Mouse (Mus musculus) telencephalon, adult 2 months (tissue): ENCODE data around the gene Vmn1r79.
"Not testable (repeated sequence)": the region's sequence is repeated elsewhere in the genome, so short reads cannot be mapped to it uniquely, and the experiment has no call there.

Experiments used
- DNase-seq: peaks from one replicate; pipeline ENCODE4 v3.0.0-alpha.2; 2011; ENCODE audit warnings: low read depth, low spot score

The Vmn1r79 gene

DNA sequence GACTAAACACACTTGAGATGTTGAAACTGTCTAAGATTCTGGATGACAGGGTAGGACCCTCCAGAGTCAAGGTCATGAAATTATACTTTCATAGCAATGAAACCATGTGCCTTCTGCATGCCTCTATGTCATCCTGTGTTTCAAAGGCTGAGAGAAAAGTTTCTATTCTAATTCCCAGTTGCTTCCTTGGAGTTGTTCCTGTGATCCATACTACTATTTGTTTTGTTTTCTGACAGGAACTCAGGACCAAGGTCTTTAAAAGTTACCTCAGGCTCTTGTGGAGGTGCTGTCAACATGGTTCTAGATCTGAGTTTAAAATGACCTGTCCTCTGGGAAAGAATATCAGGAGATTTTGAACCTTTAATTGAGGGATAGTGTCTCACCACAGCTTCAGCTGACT, at the start of gene Vmn1r79:
Gene Vmn1r79 (plus strand): TSS at position 301 of the 400 bp plus-strand sequence.
- DNase-seq, result not testable (repeated sequence)

DNA sequence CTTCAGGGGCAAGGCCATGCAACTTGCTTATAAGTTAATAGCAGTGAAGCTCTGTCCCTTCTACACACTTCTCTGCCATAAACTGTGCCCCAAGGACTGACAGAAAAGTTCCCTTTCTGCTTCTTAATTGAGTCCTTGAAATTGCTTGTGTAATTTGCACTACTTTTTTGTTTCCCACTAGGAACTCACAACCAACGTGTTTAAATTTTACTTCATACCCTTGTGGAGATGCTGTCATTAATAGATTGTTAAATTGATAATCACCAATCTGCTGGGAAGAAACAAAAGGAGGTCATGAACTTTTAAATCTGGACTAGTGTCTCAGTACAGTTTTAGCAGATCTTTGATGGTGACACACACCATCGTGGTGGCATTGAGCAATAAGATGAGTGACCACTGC, 21.1 kb upstream of the Vmn1r79 start, which contains the start of gene Vmn1r78:
Gene Vmn1r78 (plus strand): TSS at position 301 of the 400 bp plus-strand sequence.
- DNase-seq, result no peak

DNA sequence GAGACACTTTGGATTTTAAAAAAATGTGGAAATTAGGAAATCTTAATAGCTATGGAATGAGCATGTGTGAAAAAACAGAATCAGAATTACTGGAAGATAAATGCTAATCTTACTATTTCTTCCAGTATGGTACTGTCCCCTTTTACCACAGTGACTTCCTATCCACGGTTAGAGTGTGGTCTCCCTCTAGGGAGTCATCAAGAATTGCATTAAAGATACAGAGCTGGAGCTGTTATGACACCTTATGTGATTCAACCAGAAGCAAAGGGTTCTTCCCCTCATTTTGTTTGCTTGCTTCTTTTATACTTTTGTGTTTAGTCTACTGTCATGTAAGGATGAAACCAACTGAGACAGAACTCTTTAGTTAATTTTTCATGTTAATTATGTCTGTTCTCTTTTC, 14.6 kb upstream of the Vmn1r79 start:
- not testable (repeated sequence) for DNase-seq

DNA sequence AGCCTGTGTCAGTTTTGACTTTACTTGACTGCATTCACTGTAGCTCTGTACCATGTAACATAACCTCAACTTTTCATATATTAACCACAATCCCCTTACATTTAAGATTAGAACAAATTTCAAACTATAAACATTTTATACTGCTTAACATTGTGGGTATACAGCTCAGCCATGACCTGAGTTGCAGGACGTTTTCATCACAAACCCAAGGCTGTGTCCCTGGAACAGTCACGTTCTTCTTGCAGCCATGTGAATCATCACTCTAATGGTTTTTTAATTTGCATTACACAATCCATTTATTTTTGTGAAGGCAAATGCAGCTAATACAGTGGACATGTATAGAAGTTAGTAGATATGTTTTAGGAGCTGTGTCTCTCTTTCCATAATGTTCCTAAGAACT, 1.8 kb downstream of the Vmn1r79 start:
- not testable (repeated sequence) for DNase-seq

DNA sequence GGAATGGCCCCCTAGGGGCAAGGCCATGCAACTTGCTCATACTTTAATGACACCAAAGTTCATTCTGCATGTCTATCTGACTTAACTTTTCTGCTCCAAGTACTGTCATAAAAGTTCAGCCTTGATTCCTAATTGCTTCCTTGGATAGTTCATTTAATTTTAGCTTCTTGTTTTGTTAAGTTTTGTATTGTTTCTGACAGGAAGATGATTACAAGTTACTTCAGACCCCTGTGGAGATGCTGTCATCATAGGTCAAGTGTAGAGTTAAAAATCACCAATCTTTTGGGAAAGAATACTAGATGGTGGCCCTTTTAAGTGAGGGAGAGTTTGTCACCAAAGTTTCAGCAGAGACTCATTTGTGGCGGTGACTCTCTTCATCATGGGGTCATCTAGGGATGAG, 17.9 kb downstream of the Vmn1r79 start, which contains the start of gene Vmn1r80:
Gene Vmn1r80 (plus strand): TSS at position 301 of the 400 bp plus-strand sequence.
- DNase-seq, result no peak

DNA sequence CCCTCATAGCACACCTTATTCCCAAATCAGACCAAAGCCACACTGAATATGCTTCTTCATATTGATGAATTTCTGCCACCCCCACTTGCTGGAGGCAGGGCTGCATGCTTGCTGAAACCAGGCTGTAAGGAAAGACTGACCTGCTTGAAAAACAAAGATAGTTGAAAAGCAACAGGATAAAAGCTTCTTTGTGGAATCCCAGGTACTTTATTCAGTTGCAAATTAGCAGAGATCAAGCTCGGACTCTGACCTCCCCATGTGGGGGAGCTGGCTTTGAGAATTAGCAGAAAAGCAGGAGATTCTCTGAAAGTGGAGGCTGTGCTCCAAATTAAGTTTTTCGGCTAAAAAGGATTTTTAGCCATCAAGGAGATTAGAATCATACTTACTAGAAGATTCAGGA, 33.1 kb downstream of the Vmn1r79 start:
- no peak for DNase-seq
